Mouse (Mus musculus): ENCODE data around the gene Krt90.
"Not testable (repeated sequence)": the region's sequence is repeated elsewhere in the genome, so short reads cannot be mapped to it uniquely, and the experiment has no call there.

Krt90 gene

DNA sequence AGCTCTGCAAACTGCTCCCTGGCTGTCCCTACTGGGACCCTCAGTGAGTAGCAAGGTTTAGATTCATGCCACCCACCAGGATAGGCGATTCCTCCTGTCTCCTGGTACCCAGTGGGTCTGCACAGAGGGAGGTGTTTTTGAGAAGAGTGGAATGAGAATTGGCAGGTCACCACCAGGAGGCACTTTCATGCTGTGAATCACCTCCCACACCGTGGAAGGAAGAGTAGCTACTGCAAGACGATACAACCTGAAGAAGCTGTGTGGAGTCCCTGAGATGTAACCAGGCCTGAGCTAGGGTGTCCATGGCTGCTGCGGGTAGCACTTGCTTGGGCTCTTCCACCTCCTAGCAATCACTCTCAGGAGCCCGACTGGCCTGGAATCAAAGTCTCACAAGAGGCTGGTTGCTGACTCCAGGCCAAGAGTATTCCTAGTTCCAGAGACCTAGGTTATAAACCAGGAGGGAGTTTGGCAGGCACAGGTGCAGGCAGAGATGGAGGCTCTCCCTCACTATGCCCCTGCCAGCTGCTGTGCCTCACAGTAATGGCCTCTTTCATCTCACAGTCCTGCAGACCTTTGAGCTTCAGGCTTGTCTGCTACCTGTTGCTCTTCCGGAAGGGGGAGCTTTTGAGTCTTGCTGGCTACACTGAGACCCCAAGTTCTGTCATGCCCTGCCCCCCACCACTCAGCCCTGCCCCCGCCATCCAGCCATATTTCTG, 24.7 kb downstream of the Krt90 start:
- TF ChIP-seq GATA4 (IDR thresholded peaks at IDR 0.05; ENCODE audit: insufficient replicate concordance, low read length): no peak

- TF ChIP-seq GATA4 (IDR thresholded peaks at IDR 0.05; ENCODE audit: insufficient replicate concordance, low read length): no peak
These were observed 26.5 kb downstream of the Krt90 start for GRCm38 (mm10) chr15:101536054-101536850.

DNA sequence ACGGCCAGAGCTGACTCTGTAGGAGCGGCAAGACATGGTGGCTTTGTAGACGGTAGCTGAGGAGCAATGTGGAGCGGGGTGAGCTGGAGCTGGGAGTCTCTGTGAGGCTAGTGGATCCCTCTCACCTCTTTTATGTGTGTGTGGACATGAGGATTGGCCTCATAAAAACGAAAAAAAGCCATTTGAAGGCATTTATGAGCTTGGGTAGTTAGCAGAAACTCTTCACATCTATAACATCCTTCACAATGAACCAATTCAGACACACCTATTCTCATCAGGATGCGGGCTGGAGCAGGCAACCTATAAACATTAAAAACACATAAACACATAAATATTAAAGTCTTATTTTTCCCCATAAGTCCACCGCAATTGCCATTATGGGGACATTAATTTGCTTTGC, 30.0 kb downstream of the Krt90 start, which contains the start of gene Krt84:
TSS of gene Krt84 (minus strand) at position 101 of the 400 bp plus-strand sequence.
- no peak for TF ChIP-seq GATA4 (IDR thresholded peaks at IDR 0.05; ENCODE audit: insufficient replicate concordance, low read length)

DNA sequence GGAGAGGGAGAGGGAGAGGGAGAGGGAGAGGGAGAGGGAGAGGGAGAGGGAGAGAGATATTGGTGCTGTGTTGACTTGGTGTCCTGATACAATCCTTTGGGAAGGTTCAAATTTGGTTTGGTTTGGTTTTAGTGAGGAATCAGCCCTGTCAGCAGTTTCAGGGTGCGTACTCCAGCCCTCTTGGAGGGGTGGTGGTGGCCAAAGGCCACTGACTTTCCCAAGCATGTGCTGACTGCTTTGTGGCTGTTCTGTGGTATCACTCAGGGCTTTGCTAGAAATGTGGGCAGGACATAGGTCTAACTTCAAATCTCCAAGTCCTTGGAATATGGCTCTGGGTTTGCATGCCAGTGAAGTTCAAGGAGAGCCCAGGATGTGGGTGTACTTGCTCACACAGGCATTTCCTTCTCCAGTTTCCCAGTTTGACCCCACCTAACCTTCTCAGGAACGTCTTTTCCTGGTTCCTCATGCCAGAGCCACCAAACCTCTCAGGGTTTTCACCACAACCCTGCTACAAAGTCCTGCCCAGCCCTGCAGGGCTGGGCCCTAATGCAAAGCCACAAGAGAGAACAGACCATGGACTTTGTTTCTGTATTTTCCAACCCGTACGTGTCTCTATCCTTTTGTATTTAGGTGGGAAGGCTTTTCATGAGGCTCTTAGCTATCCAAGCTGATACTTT, 40.1 kb downstream of the Krt90 start:
- TF ChIP-seq GATA4 (IDR thresholded peaks at IDR 0.05; ENCODE audit: insufficient replicate concordance, low read length): no peak

DNA sequence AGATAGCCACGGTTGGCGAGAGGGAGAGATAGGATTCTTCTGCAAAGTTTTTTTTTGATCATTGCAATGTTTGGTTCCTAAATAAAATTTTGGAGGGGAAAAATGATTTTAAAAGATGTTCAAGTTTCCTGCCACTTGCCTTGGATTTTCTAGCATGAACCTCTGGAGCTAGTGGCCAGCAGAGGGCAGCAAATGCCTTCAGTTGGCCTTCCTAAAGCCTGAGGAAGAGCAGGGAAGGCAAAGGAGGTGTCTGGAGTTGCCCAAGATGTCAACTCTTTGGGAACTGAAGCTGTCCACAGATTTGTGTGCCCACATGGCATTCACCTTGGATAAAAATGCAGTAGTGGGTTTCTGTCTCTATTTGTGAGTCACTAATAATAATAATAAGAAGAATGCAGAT, 43.0 kb downstream of the Krt90 start:
- TF ChIP-seq GATA4 (IDR thresholded peaks at IDR 0.05; ENCODE audit: insufficient replicate concordance, low read length): no peak

- not testable (repeated sequence) for TF ChIP-seq GATA4 (IDR thresholded peaks at IDR 0.05; ENCODE audit: insufficient replicate concordance, low read length)
These were observed 45.6 kb downstream of the Krt90 start, which contains the start of gene Gm49425 for GRCm38 (mm10) chr15:101517161-101517560. Gene Gm49425, minus strand, starts transcription at chr15:101517261.

DNA sequence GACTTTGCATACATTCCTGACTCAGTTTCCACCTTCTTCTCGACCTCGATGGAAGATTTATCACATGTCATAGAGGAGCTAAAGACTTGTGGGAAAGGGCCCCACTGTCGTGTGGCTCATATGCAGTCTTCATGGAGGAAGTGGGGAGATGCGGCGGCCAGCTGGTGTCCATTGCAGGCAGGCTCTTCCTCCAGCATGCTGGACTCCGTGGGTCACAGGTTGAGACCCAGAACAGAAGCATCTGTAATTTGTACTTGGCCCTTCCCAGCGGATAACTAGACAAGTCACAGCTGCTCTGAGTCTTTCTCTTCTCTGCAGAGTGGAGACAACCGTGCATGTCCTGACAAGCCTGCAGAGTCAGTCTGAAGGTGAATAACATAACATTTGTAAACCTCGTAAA, 54.5 kb downstream of the Krt90 start:
- no peak for TF ChIP-seq GATA4 (IDR thresholded peaks at IDR 0.05; ENCODE audit: insufficient replicate concordance, low read length)

DNA sequence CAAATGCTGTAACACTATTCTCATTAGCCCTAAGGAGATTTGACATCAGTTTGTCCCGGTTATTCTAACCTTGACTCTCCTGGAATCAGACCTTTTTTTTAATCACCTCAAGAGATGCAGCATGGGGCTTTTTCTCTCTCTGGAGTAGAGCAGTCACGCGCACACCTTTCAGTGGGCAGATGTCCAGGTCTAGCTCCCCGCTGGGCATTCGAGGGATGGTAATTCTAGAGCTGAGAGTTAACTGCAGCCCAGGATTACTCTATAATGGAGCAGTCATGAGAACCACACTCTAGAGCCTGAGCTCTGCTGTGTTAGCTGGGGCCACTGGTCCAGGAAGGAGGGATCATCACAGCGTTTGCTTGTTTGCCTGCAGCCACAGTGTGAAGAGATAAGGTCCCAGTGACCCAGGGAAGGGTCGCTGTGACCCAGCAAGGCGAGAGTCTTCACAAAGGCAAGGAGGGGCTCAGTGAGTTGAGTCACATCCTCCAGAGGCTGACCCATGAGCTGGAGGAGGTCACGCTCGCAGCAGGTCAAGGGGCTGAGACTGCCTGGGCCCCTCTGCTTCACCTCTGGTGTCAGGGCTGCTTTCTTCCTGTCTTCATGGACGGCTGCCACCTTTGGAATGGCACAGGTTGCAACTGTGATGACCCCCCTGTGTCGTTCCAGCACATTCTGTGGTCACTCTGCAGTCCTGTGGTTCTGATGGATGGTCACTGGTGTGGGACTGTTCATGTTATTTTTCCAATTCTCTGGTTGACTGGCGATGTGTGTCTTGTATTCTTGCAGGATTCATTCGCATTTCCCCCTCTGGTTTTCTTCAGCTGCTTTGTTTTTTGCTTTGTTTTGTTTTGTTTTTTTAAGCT, 55.6 kb downstream of the Krt90 start:
- TF ChIP-seq GATA4 (IDR thresholded peaks at IDR 0.05; ENCODE audit: insufficient replicate concordance, low read length): no peak

All from liver, adult (tissue).